Mouse (Mus musculus) cerebellum, adult 2 months (tissue): ENCODE measurements around the gene Gm21103. TPM values are rescaled to one million over a fixed set of nuclear protein-coding genes. Genes with fewer than 3 reads are reported as not detected.
"Not testable (repeated sequence)": the region's sequence is repeated elsewhere in the genome, so short reads cannot be mapped to it uniquely, and the experiment has no call there.

Experiments
- DNase-seq, 2 experiments: peaks; one replicate each; pipeline ENCODE4 v3.0.0; 2021
- H3K27ac ChIP-seq: fragments of 200-500 bp; 2 replicates; pipeline ENCODE4 v1.5.1; 2012; ENCODE audit warnings: low read length, control low read depth, inconsistent platforms; ENCODE audit not compliant: insufficient read depth
- H3K27me3 ChIP-seq: fragments of 200-500 bp; 2 replicates; pipeline ENCODE4 v1.6.1; 2012; ENCODE audit warnings: inconsistent platforms, mild to moderate bottlenecking, low read length, moderate library complexity; ENCODE audit not compliant: control insufficient read depth, insufficient read depth
- H3K4me1 ChIP-seq: fragments of 200-500 bp; 2 replicates; pipeline ENCODE4 v1.6.1; 2011; ENCODE audit warnings: low read length; ENCODE audit not compliant: control insufficient read depth, insufficient read depth
- H3K4me3 ChIP-seq: fragments of 200-500 bp; replicated peaks from 2 replicates; pipeline ENCODE3; 2011; ENCODE audit warnings: mild to moderate bottlenecking, low read depth, low read length, control low read depth; ENCODE audit not compliant: insufficient read depth
- WGBS: fragments of 180-500 bp; shearing (Covaris S2); methylation state at CpG from one replicate; pipeline ENCODE4 v1.1.7; 2018; 5-methylcytosine and 5-hydroxymethylcytosine counted together
- polyA plus RNA-seq: library from polyadenylated mRNA; depleted of rRNA; stranded (reverse); fragments of >200 nt; gene quantifications from 2 replicates; pipeline ENCODE4 v1.2.3, GENCODE M21; 2012; rRNA removed

The Gm21103 gene
- polyA plus RNA-seq: not detected in 2 replicates

DNA sequence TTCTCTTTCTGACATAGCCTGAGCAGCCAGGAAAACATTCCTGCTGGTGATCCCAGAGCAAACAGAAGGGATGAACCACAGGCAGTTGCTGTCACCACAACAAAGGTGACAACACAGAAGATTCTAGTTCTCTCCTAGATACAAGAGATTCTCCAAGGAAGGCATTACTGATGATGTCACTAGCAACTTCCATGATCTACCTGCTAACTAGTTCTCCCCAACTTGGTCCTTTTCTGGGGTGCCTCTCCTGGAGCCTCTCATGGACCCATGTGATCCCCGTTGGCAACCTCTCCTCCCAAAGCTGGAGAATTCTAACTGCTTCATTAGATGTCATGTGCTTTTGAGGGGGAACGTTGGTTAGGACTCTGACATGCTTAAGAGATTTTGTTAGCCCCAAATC is at the start of gene Gm21103:
Gm21103 (minus strand) TSS at position 101 of the 400 bp plus-strand sequence.
- not testable (repeated sequence) for H3K4me1 ChIP-seq, DNase-seq, H3K4me3 ChIP-seq, H3K27me3 ChIP-seq, H3K27ac ChIP-seq
- 71% methylated on average over 2 of the region's 2 CpGs for WGBS

DNA sequence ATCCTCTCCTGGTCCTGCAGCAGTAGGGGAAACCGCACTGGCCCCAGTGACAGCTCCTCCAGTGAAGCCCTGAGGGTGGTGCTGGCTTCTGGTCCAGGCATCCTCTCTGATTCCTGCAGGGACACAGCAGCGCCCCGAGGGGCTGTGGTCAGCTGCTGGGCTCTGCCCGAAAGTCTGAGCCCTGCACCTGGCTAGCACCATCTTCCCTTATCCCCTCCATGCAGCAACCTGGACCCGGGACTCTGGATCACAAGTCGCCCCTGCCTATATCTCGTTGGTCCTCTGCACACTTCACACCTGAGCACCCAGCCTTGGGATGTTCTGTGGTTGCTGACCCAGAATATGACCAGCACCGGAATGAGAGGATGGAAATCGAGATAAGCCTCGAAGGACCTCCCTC is 38.9 kb upstream of the Gm21103 start, which contains the start of gene Gm3618:
Gm3618 (minus strand) TSS at position 101 of the 400 bp plus-strand sequence.
- not testable (repeated sequence) for H3K27me3 ChIP-seq, H3K4me1 ChIP-seq, H3K27ac ChIP-seq, DNase-seq, H3K4me3 ChIP-seq
- no CpG with 5 or more reads among the region's 10 CpGs for WGBS

DNA sequence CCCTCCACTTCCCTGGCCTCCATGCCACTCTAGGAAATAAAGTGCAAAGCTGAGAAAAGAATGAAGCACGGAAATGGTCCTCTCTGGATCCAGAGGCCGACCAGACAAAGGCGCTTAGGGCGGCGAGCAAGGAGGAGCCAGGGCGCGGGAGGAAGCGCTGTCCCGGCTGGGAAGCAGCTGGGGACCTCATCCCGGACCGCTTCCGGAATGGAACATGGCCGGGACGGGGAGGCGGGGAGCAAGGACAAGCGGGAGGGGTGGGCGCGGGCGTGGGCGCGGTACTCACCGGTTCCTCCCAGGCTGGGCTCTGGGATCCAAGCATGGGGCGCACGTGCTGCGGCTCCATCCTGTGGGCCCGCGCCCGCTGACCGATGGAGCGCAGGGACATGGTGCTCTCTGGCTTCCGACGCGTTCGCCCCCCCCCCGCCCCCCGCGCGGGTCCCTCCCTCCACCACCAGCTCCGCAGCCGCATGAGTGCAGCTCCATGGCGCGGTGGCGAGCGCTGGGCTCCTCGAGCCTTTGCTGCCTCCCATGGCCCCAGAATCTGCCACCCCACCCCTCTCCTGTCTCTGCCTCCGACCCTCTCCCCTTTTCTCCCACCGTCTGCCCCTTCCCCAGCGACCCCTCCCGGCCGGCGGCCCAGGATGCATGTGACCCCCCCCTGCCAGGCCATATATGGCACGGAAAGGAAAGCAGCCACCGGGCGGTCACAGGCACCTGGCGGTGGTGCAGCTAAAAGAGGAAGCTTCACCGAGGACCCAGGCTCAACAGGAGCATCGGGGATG is 17.5 kb downstream of the Gm21103 start, which contains the start of gene Gm3411:
Gm3411 (minus strand) TSS at position 320 of the 785 bp plus-strand sequence.
- H3K27ac ChIP-seq: not testable (repeated sequence)
- peak; percentile 7 to 14 for DNase-seq
- 3% methylated on average over 55 of the region's 57 CpGs for WGBS

More for the DNA sequence above, 17.5 kb downstream of the Gm21103 start, which contains the start of gene Gm3411:
- not testable (repeated sequence) for H3K4me3 ChIP-seq, H3K4me1 ChIP-seq, H3K27me3 ChIP-seq

Other genes starting within 250 kb of the Gm21103 start
- not detected in 2 replicates for gene Gm6337, start 246.6 kb downstream of the Gm21103 start, polyA plus RNA-seq
- gene Gm8206, start 210.9 kb downstream of the Gm21103 start, polyA plus RNA-seq: 0.57 and 1.0 TPM in 2 replicates
- 2.1 and 2.7 TPM in 2 replicates for gene Gm3468, start 196.2 kb downstream of the Gm21103 start, polyA plus RNA-seq
- not detected in 2 replicates for gene Gm3476, start 179.0 kb downstream of the Gm21103 start, polyA plus RNA-seq
- not detected in 2 replicates for gene Gm21560, start 85.6 kb downstream of the Gm21103 start, polyA plus RNA-seq
- gene Gm3411, start 17.6 kb downstream of the Gm21103 start, polyA plus RNA-seq: 0.32 and 0.33 TPM in 2 replicates
- gene Gm3618, start 38.8 kb upstream of the Gm21103 start, polyA plus RNA-seq: not detected in 2 replicates
- gene Gm16440, start 85.5 kb upstream of the Gm21103 start, polyA plus RNA-seq: not detected in 2 replicates
- gene Gm3591, start 107.6 kb upstream of the Gm21103 start, polyA plus RNA-seq: 0.17 and 0.52 TPM in 2 replicates
- gene Gm3594, start 139.8 kb upstream of the Gm21103 start, polyA plus RNA-seq: not detected in 2 replicates
- not detected in 2 replicates for gene Gm8356, start 232.4 kb upstream of the Gm21103 start, polyA plus RNA-seq